Mouse (Mus musculus) midbrain, embryonic 16.5 days (tissue): ENCODE measurements around the gene Tbc1d14. TPM values are rescaled to one million over a fixed set of nuclear protein-coding genes. Genes with fewer than 3 reads are reported as not detected.

Source experiments
- ATAC-seq: fragments of 200-750 bp; cut with Nextera tagmentation; 2 replicates; pipeline ENCODE4 v1.8.0; 2017; ENCODE audit warnings: moderate TSS enrichment
- H3K27ac ChIP-seq: fragments of 300-500 bp; sonication (generic); 2 replicates; pipeline ENCODE4 v1.5.1; 2014; ENCODE audit warnings: mild to moderate bottlenecking, low read length, mixed read lengths
- H3K27me3 ChIP-seq: fragments of 300-500 bp; sonication (generic); 2 replicates; pipeline ENCODE4 v1.6.1; 2014; ENCODE audit warnings: low read depth, low read length, mixed read lengths; ENCODE audit not compliant: control insufficient read depth, insufficient read depth
- H3K36me3 ChIP-seq: fragments of 300-500 bp; sonication (generic); 2 replicates; pipeline ENCODE4 v1.6.1; 2014; ENCODE audit warnings: mild to moderate bottlenecking, low read length, moderate library complexity, mixed read lengths; ENCODE audit not compliant: control insufficient read depth, insufficient read depth
- H3K4me1 ChIP-seq: fragments of 300-500 bp; sonication (generic); 2 replicates; pipeline ENCODE4 v1.6.1; 2014; ENCODE audit warnings: mild to moderate bottlenecking, low read length, mixed read lengths; ENCODE audit not compliant: control insufficient read depth, insufficient read depth
- H3K4me2 ChIP-seq: fragments of 300-500 bp; sonication (generic); 2 replicates; pipeline ENCODE4 v1.6.1; 2014; ENCODE audit warnings: mild to moderate bottlenecking, low read length, mixed read lengths
- H3K4me3 ChIP-seq: fragments of 300-500 bp; sonication (generic); 2 replicates; pipeline ENCODE4 v1.5.1; 2014; ENCODE audit warnings: low read depth, mild to moderate bottlenecking, low read length, moderate library complexity, mixed read lengths
- H3K9ac ChIP-seq: fragments of 300-500 bp; sonication (generic); 2 replicates; pipeline ENCODE4 v1.6.1; 2014; ENCODE audit warnings: low read depth, low read length, mixed read lengths
- H3K9me3 ChIP-seq: fragments of 300-500 bp; sonication (generic); replicated peaks from 2 replicates; pipeline ENCODE4 v1.6.1; 2014; ENCODE audit warnings: mild to moderate bottlenecking, low read length, mixed read lengths; ENCODE audit not compliant: control insufficient read depth, poor library complexity, severe bottlenecking
- WGBS: fragments of 180-500 bp; shearing (Covaris S2); extraction: QIAGEN DNeasy Blood & Tissue Kit; methylation state at CpG from one replicate; pipeline ENCODE4 v1.1.7; 2014; 5-methylcytosine and 5-hydroxymethylcytosine counted together
- polyA plus RNA-seq: library from polyadenylated mRNA; unstranded; fragments of >200 nt; fragmentation: Nextera tagmentation; extraction: Ambion mirVana; gene quantifications from 2 replicates; pipeline ENCODE4 v1.2.1, GENCODE M21; 2015

The Tbc1d14 gene
- polyA plus RNA-seq, result 74.6 and 76.1 TPM in 2 replicates

DNA sequence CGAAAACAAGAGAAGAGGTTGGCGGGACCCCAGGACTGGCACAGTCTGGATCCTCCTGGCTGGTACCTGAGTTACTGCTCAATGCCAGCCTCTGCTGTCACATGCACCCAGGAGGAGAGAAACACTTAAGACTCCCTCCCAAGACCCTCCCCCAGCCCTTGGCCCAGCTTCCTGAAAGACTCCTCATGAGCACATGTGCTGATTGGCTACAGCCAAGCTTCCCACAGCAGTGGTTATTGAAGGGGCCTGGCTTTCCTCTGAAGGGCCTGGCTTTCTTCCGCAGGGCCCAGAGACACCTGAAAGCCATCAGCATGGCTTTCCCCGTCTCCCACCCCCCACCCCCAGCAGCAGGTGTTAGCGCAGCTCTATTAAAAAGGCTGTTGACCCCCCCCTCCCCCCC is at the start of gene Tbc1d14:
Gene Tbc1d14 (minus strand): TSS at position 101 of the 400 bp plus-strand sequence.
- Histone ChIP-seq H3K9me3 (no peaks in the 10 kb centered on the region), H3K27me3 (no peaks in the 10 kb centered on the region), H3K9ac (no peak within 1 kb of the TSS), H3K4me1 (no peaks in the 10 kb centered on the region), H3K4me2 (no peak within 1 kb of the TSS), H3K4me3 (no peak within 1 kb of the TSS), H3K27ac (no peak within 1 kb of the TSS), H3K36me3 (no peaks in the 10 kb centered on the region)
- WGBS, result 82% methylated on average over 5 of the region's 5 CpGs
- no peak for ATAC-seq

DNA sequence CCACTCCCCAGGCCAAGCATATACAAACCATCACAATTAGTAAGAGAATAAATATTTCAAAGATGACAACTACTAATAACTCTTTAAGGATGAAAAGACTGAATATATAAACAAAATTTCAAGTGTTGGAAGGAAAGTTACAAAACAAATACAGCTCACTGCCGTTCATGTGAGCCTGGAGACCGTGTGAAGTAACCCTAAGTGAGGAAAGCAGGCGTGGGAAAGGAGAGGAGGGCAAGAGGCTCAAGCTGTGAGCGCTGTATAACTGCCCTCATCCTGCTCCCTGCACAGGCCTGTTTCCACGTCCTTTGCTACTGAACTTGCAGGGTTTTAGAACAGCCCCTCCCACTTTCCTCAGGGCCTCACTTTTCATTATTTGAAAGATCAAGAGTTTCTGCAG is 32.5 kb upstream of the Tbc1d14 start:
- Histone ChIP-seq H3K27ac (no peak overlapping the region), H3K4me1 (peaks cover 2% of the 10 kb centered on the region; the same call in 1 of the 2 replicates), H3K4me3 (no peak overlapping the region), H3K4me2 (no peak overlapping the region), H3K9ac (no peak overlapping the region), H3K36me3 (peaks cover 2% of the 10 kb centered on the region; the same call in 1 of the 2 replicates), H3K27me3 (no peaks in the 10 kb centered on the region), H3K9me3 (no peaks in the 10 kb centered on the region)
- no peak for ATAC-seq
- WGBS, result 73% methylated on average over 5 of the region's 5 CpGs

- Histone ChIP-seq H3K27ac (no peak overlapping the region), H3K4me1 (peaks cover 2% of the 10 kb centered on the region; the same call in 1 of the 2 replicates), H3K4me3 (no peak overlapping the region), H3K36me3 (0 out of 2 replicates have a peak, but pooled peaks cover 4% of the 10 kb centered on the region), H3K27me3 (no peaks in the 10 kb centered on the region), H3K9me3 (no peaks in the 10 kb centered on the region), H3K4me2 (no peak overlapping the region), H3K9ac (no peak overlapping the region)
- no peak for ATAC-seq
- 96% methylated on average over 5 of the region's 5 CpGs for WGBS
These were observed 30.6 kb upstream of the Tbc1d14 start for GRCm38 (mm10) chr5:36623670-36624069.

DNA sequence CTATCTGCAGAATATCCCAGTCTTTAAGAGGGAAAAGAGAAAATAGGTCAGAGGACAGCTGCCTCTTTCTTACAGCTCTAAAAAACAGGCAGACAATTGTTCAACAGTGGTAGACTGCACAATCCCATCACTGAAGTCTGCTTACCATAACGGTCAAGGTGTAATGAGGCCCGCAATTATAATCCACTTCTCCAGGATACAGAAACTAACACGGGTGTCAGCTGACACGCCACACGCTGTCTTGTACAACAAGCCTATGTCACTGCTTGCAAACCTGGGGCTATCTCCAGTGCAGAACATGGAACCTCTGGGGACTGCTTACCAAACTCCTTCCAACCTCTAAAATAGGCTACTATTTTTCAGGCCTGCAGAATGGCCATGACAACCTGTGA is 28.0 kb upstream of the Tbc1d14 start:
- 80% methylated on average over 5 of the region's 5 CpGs for WGBS
- H3K4me1 ChIP-seq, result no peaks in the 10 kb centered on the region; the same call in 1 of the 2 replicates
- H3K27me3 ChIP-seq, result no peaks in the 10 kb centered on the region
- no peak overlapping the region for H3K4me2 ChIP-seq
- ATAC-seq, result no peak
- H3K9me3 ChIP-seq, result no peaks in the 10 kb centered on the region
- H3K27ac ChIP-seq, result no peak overlapping the region
- H3K4me3 ChIP-seq, result no peak overlapping the region
- no peak overlapping the region for H3K9ac ChIP-seq
- H3K36me3 ChIP-seq, result peaks cover 5% of the 10 kb centered on the region; the same call in 1 of the 2 replicates

DNA sequence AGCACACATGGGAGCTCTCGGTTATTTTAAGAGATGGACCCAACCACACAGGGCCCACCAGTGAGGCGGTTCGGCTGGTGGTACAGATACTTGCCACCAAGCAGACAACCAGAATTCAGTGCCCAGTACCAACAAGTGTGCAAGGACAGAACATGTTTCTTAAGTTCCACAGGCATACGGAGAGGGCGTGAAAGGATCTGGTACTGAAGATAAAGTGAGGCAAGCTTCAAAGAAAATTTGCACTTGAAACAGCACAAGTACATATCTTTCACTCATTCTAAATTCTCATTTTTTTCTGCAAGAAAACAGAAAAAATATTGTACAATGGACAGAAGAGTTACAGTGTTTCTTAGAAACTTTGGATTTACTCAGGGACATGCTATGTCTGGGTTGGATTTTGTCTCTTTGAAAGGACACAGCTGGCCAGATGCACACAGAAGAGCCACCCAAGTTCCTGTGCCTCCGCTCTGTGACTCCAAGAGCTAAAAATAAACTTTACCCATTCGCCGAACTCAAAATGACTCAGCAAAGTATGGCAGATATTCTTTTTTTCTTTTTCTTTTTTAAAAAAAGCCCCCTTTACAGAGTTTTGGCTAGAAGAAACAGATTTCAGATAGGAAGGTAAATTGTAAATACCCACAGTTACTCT is 27.5 kb upstream of the Tbc1d14 start:
- WGBS, result 94% methylated on average over 8 of the region's 8 CpGs

DNA sequence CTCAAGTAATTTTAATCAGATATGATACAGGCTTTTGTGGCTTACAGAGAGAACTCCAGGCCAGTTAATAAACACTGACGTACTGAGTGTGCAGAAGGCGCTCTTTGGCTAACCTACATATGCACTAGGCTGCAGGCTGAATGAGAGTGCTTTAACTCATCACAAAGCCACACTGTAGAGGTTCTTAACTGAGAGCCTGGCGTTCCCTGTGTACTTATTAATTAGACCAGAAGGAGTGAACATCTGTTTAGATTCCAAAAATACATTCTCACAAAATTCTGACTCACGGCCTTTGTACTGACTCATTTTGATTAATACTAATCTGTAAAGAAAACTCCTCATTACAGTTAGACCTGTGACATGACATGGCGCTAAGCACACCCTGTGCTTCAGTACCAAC is 25.8 kb upstream of the Tbc1d14 start:
- no peak overlapping the region for H3K4me3 ChIP-seq
- 92% methylated on average over 5 of the region's 5 CpGs for WGBS

More for the DNA sequence above, 27.5 kb upstream of the Tbc1d14 start:
- Histone ChIP-seq H3K9ac (no peak overlapping the region), H3K27me3 (no peaks in the 10 kb centered on the region), H3K9me3 (no peaks in the 10 kb centered on the region), H3K4me1 (no peaks in the 10 kb centered on the region), H3K4me2 (no peak overlapping the region), H3K27ac (no peak overlapping the region), H3K36me3 (peaks cover 10% of the 10 kb centered on the region), H3K4me3 (no peak overlapping the region)
- no peak for ATAC-seq

DNA sequence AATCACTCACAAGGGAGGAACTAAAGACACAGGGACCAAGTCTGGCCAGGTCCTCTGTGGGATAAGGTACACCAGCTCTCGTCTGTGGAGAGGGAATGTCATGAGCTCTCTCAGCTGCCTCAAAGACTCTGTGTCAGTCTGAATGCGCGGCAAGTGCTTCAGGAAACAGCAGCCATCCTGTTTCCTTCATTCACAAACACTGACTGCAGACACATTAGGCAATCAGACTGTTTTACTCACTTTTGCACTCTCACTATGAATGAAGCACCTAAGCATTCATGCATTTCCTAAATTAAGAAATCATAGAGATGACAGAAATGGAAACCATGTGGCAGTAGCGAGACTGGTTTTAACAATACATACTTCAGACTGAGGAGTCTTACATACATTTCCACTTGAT is 25.3 kb upstream of the Tbc1d14 start:
- no peak overlapping the region for H3K27ac ChIP-seq
- H3K9ac ChIP-seq, result no peak overlapping the region
- H3K4me1 ChIP-seq, result no peaks in the 10 kb centered on the region
- no peaks in the 10 kb centered on the region for H3K9me3 ChIP-seq
- ATAC-seq, result no peak
- 82% methylated on average over 4 of the region's 4 CpGs for WGBS
- H3K36me3 ChIP-seq, result peaks cover 21% of the 10 kb centered on the region
- no peaks in the 10 kb centered on the region for H3K27me3 ChIP-seq
- no peak overlapping the region for H3K4me2 ChIP-seq
- H3K4me3 ChIP-seq, result no peak overlapping the region

More for the DNA sequence above, 25.8 kb upstream of the Tbc1d14 start:
- no peak overlapping the region for H3K9ac ChIP-seq
- peaks cover 21% of the 10 kb centered on the region for H3K36me3 ChIP-seq
- ATAC-seq, result no peak
- no peaks in the 10 kb centered on the region for H3K27me3 ChIP-seq
- no peaks in the 10 kb centered on the region for H3K4me1 ChIP-seq
- no peak overlapping the region for H3K4me2 ChIP-seq
- H3K9me3 ChIP-seq, result no peaks in the 10 kb centered on the region
- H3K27ac ChIP-seq, result no peak overlapping the region

GRCm38 (mm10) chr5:36614124-36614523 is 21.0 kb upstream of the Tbc1d14 start:
- Histone ChIP-seq H3K36me3 (peaks cover 29% of the 10 kb centered on the region), H3K27me3 (no peaks in the 10 kb centered on the region), H3K27ac (no peak overlapping the region), H3K9ac (no peak overlapping the region), H3K4me2 (no peak overlapping the region), H3K9me3 (no peaks in the 10 kb centered on the region), H3K4me3 (no peak overlapping the region), H3K4me1 (no peaks in the 10 kb centered on the region)
- no peak for ATAC-seq
- 95% methylated on average over 4 of the region's 4 CpGs for WGBS

- 96% methylated on average over 2 of the region's 2 CpGs for WGBS
- no peak overlapping the region for H3K9ac ChIP-seq
- H3K27me3 ChIP-seq, result no peaks in the 10 kb centered on the region
- no peak overlapping the region for H3K4me3 ChIP-seq
- H3K4me2 ChIP-seq, result no peak overlapping the region
- H3K36me3 ChIP-seq, result peaks cover 21% of the 10 kb centered on the region
- no peak for ATAC-seq
- H3K4me1 ChIP-seq, result no peaks in the 10 kb centered on the region
- no peaks in the 10 kb centered on the region for H3K9me3 ChIP-seq
- H3K27ac ChIP-seq, result no peak overlapping the region
These were observed 15.9 kb upstream of the Tbc1d14 start for GRCm38 (mm10) chr5:36608939-36609499.
